ENCODE assay signal across 9 mouse cellular contexts in the genomic region with DNA sequence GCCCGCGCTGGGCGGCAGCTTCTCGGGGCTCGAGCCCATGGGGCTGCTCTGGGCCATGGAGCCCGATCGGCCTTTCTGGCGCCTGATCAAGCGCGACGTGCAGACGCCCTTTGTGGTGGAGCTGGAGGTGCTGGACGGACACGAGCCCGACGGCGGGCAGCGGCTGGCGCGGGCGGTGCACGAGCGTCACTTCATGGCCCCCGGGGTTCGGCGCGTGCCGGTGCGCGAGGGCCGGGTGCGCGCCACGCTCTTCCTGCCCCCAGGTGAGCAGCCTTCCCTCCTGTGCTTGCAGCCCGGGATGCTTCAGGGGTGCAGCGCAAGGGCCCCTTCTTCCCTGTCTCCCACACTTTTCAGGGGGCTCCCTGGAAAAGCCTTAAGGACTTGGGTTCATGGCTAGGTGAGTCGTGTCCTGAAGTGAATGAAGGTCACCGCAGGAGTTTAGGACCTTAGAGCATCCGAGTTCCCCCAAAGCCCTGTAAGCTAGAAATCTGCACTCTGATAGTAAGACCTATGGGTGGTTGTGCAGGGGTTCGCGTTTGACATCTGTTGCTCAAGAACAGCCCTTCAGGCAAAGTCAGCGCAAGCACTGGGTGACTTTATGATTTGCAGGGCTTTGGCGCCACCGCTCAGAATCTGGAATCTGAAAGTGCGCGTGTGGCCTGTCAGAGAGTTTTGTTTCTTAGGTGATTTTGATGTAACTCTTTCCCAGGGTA. TPM values are rescaled to one million over a fixed set of nuclear protein-coding genes. Genes with fewer than 3 reads are reported as not detected.
DNase-seq lines count a peak whose midpoint lies in the region; ATAC-seq lines count a peak whose summit lies in the region.
"Had no signal": no experiment of that assay in that cellular context is flagged by ENCODE, and none has a peak within 500 bp of the region (broad histone marks: within the 10 kb centered on the region; RNA-seq: fewer than 3 reads in every experiment).

No protein-coding gene starts in this region.

- H3K4me1 ChIP-seq in kidney, embryonic 16.5 days (ENCODE audit: insufficient read depth, low read length), result peaks cover 4% of the 10 kb centered on the region; the same call in 1 of the 2 replicates
- H3K4me1 ChIP-seq in midbrain, embryonic 10.5 days, result peaks cover 10% of the 10 kb centered on the region

- WGBS in kidney, embryonic 16.5 days, result 4% methylated on average over 33 of the region's 46 CpGs
- WGBS in midbrain, embryonic 10.5 days, result 3% methylated on average over 40 of the region's 46 CpGs

- H3K36me3 ChIP-seq in kidney, embryonic 16.5 days (ENCODE audit: insufficient read depth, low read length), result no peaks in the 10 kb centered on the region
- no peaks in the 10 kb centered on the region for H3K36me3 ChIP-seq in midbrain, embryonic 10.5 days

- no peaks in the 10 kb centered on the region for H3K9me3 ChIP-seq in kidney, embryonic 16.5 days (ENCODE audit: low read length)
- H3K9me3 ChIP-seq in midbrain, embryonic 10.5 days (replicated peaks), result peaks cover 2% of the 10 kb centered on the region; the same call in 1 of the 2 replicates

- peak overlapping the region; percentile 59 for H3K9ac ChIP-seq in kidney, embryonic 16.5 days (replicated peaks; ENCODE audit: low read length)

- peak; percentile 10 for DNase-seq in cerebellum, adult 11 months
- no peak for DNase-seq in cerebellum, adult 9-10 months
- DNase-seq in adrenal gland, postnatal 36 days, result peak; percentile 28 to 32
- peak; percentile 41 for DNase-seq in midbrain, embryonic 10.5 days (ENCODE audit: low spot score)
- no peak for DNase-seq in c-Kit-positive CD71-positive TER-119-positive erythroid progenitor cells, embryonic 14.5 days (ENCODE audit: low spot score)
- no peak for DNase-seq in right cerebral cortex, postnatal 36 days (ENCODE audit: low spot score in 2 of 2)

- ATAC-seq in granulocyte monocyte progenitor cell, adult 5-6 weeks (replicated peaks; ENCODE audit: poor library complexity, severe bottlenecking), result peak; percentile 35; the same call in 1 of the 2 replicates
- ATAC-seq in kidney, embryonic 16.5 days (ENCODE audit: low FRiP score, low TSS enrichment), result peak; percentile 54

- H3K27ac ChIP-seq in kidney, embryonic 16.5 days (ENCODE audit: low read length), result no peak overlapping the region
- peak overlapping the region; percentile 74; the same call in 1 of the 2 replicates for H3K27ac ChIP-seq in midbrain, embryonic 10.5 days (replicated peaks)

- H3K4me2 ChIP-seq in kidney, embryonic 16.5 days (replicated peaks; ENCODE audit: low read depth, low read length), result peak overlapping the region; percentile 78

- H3K27me3 ChIP-seq in kidney, embryonic 16.5 days (ENCODE audit: insufficient read depth, low read length), result peaks cover 11% of the 10 kb centered on the region
- peaks cover 46% of the 10 kb centered on the region for H3K27me3 ChIP-seq in midbrain, embryonic 10.5 days (ENCODE audit: low read depth, poor library complexity, severe bottlenecking)

- H3K4me3 ChIP-seq in kidney, embryonic 16.5 days (ENCODE audit: low read length), result peak overlapping the region; percentile 50
- peak overlapping the region; percentile 59 for H3K4me3 ChIP-seq in midbrain, embryonic 10.5 days

RNA-seq across cellular contexts. Expression of a gene that starts 1.9 kb away (rescaled TPM):
- total RNA-seq in adrenal gland, postnatal 36 days (2021), result 1 to 10 TPM in 1 of 2 experiments, not detected in 1; 1.3 TPM
- not detected in 2 replicates for total RNA-seq in granulocyte monocyte progenitor cell, adult 5-6 weeks (2014; fragmentation: Nextera tagmentation)
- total RNA-seq in granulocyte monocyte progenitor cell, adult 5-6 weeks (2017), result not detected in 2 replicates
- polyA plus RNA-seq in kidney, embryonic 16.5 days (2015; fragmentation: Nextera tagmentation; extraction: Ambion mirVana), result 2.6 and 3.4 TPM in 2 replicates
- 0.16 and 0.31 TPM in 2 replicates for polyA plus RNA-seq in midbrain, embryonic 10.5 days (2016; fragmentation: Nextera tagmentation; extraction: Ambion mirVana)
- polyA plus RNA-seq: C2C12 had no signal

RNA-seq across cellular contexts. Expression of a gene that starts 15.1 kb away (rescaled TPM):
- total RNA-seq in adrenal gland, postnatal 36 days (2021), result not detected
- not detected in 2 replicates for total RNA-seq in granulocyte monocyte progenitor cell, adult 5-6 weeks (2014; fragmentation: Nextera tagmentation)
- not detected in 2 replicates for total RNA-seq in granulocyte monocyte progenitor cell, adult 5-6 weeks (2017)
- not detected in 2 replicates for polyA plus RNA-seq in kidney, embryonic 16.5 days (2015; fragmentation: Nextera tagmentation; extraction: Ambion mirVana)
- polyA plus RNA-seq in midbrain, embryonic 10.5 days (2016; fragmentation: Nextera tagmentation; extraction: Ambion mirVana), result not detected in 2 replicates
- polyA plus RNA-seq: C2C12 had no signal

RNA-seq across cellular contexts. Expression of a gene that starts 15.3 kb away (rescaled TPM):
- total RNA-seq in adrenal gland, postnatal 36 days (2021), result under 1 TPM; 0.23 to 0.40 TPM
- total RNA-seq in granulocyte monocyte progenitor cell, adult 5-6 weeks (2014; fragmentation: Nextera tagmentation), result not detected in 2 replicates
- total RNA-seq in granulocyte monocyte progenitor cell, adult 5-6 weeks (2017), result not detected in 2 replicates
- not detected in 2 replicates for polyA plus RNA-seq in kidney, embryonic 16.5 days (2015; fragmentation: Nextera tagmentation; extraction: Ambion mirVana)
- polyA plus RNA-seq in midbrain, embryonic 10.5 days (2016; fragmentation: Nextera tagmentation; extraction: Ambion mirVana), result not detected in 2 replicates
- polyA plus RNA-seq: C2C12 had no signal

RNA-seq across cellular contexts. Expression of a gene that starts 15.7 kb away (rescaled TPM):
- total RNA-seq in adrenal gland, postnatal 36 days (2021), result 1 to 10 TPM in 1 of 2 experiments, under 1 TPM in 1; 0.96 to 4.6 TPM
- 0.13 TPM in 1 of 2 replicates, not detected in the other for total RNA-seq in granulocyte monocyte progenitor cell, adult 5-6 weeks (2014; fragmentation: Nextera tagmentation)
- not detected in 2 replicates for total RNA-seq in granulocyte monocyte progenitor cell, adult 5-6 weeks (2017)
- 8.0 and 11.5 TPM in 2 replicates for polyA plus RNA-seq in kidney, embryonic 16.5 days (2015; fragmentation: Nextera tagmentation; extraction: Ambion mirVana)
- polyA plus RNA-seq in midbrain, embryonic 10.5 days (2016; fragmentation: Nextera tagmentation; extraction: Ambion mirVana), result 0.06 and 0.21 TPM in 2 replicates

RNA-seq across cellular contexts. Expression of a gene that starts 44.5 kb away (rescaled TPM):
- total RNA-seq in adrenal gland, postnatal 36 days (2021), result 10 to 100 TPM in 1 of 2 experiments, 1 to 10 TPM in 1; 5.0 to 22.7 TPM
- total RNA-seq in granulocyte monocyte progenitor cell, adult 5-6 weeks (2014; fragmentation: Nextera tagmentation), result 14.7 and 16.2 TPM in 2 replicates
- total RNA-seq in granulocyte monocyte progenitor cell, adult 5-6 weeks (2017), result 9.6 and 12.3 TPM in 2 replicates
- polyA plus RNA-seq in kidney, embryonic 16.5 days (2015; fragmentation: Nextera tagmentation; extraction: Ambion mirVana), result 69.0 and 69.8 TPM in 2 replicates
- polyA plus RNA-seq in midbrain, embryonic 10.5 days (2016; fragmentation: Nextera tagmentation; extraction: Ambion mirVana), result 46.6 and 52.5 TPM in 2 replicates

Comparison
In these comparisons a context has a peak if more than half of its experiments do, and no peak if none do; other contexts are left out.
1. DNase-seq: peak in cerebellum, adult 11 months (single experiment), adrenal gland, postnatal 36 days (2 of 2) and midbrain, embryonic 10.5 days (single experiment); none in cerebellum, adult 9-10 months (single experiment), c-Kit-positive CD71-positive TER-119-positive erythroid progenitor cells, embryonic 14.5 days (single experiment) and right cerebral cortex, postnatal 36 days (0 of 2).